Comparison of ENCODE assay signal across 12 mouse cellular contexts in the genomic region with DNA sequence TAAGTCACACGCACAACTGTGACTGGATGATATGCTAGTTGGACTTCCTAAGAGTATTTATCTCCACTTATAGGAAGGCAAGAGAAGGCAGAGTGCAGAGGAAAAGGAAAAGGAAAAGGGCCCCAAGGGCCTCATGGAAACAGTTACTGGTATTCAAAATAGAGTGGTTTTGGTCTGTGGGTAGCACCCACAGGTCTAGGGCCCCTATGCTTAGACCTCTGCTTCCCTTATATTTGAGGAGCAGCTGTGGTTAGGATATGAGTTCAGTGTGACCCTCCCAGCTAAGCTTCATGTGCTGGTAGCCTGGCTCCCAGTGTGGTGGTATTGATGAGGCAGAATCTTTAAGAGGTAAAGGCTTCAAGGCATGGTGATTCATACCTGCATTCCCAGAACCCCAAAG.
"Had no signal": no experiment of that assay in that cellular context is flagged by ENCODE, and none has a peak within 500 bp of the region (broad histone marks: within the 10 kb centered on the region; RNA-seq: fewer than 3 reads in every experiment).

No protein-coding gene starts in this region.

- ATAC-seq: midbrain, embryonic 15.5 days had no signal

- DNase-seq: kidney, adult 2 months; kidney, postnatal 25 days; layer of hippocampus, adult 9-11 months; liver, embryonic 13.5 days; lung, adult 2 months; lung, postnatal 14 days; right cerebral cortex, adult 18-20 months; right cerebral cortex, postnatal 14 days; right cerebral cortex, postnatal 4 days; thymus, adult 2 months; thymus, postnatal 25 days had no signal
